Mouse (Mus musculus): ENCODE measurements around the gene Rapgef4. TPM values are rescaled to one million over a fixed set of nuclear protein-coding genes. Genes with fewer than 3 reads are reported as not detected.

Gene Rapgef4
- polyA plus RNA-seq, 1 experiment from 2014 or later, result 3.1 TPM

DNA sequence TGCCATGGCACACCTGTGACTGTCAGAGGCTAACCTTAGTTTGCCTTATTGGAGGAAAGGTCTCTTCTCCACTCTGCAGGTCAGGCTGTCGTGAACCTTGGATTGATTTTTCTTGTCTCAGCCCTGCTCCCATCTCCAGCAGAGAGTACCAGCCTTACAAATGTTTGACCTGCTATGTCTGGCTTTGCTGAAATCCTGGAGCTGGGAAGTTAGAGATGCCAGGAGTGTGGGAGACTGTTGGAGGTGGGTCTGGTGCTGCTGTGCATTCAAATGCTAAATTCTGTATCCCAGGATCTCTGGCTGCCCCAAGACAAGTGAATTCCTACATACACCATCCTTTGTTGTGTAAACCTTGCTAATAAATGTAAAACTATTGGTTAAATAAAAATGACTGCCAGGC is 37.7 kb downstream of the Rapgef4 start:
- no peak overlapping the region for H3K4me2 ChIP-seq
- H3K27me3 ChIP-seq, result no peaks in the 10 kb centered on the region
- no peaks in the 10 kb centered on the region for H3K4me1 ChIP-seq
- WGBS, result 86% methylated on average over 1 of the region's 1 CpGs
- no peak overlapping the region for H3K9ac ChIP-seq
- no peak for ATAC-seq (ENCODE audit: low FRiP score)
- no peak overlapping the region for H3K27ac ChIP-seq
- no peaks in the 10 kb centered on the region for H3K9me3 ChIP-seq
- H3K36me3 ChIP-seq (replicated peaks), result no peaks in the 10 kb centered on the region
- H3K4me3 ChIP-seq (replicated peaks), result no peak overlapping the region

GRCm38 (mm10) chr2:72020755-72021154 is 39.7 kb downstream of the Rapgef4 start:
- Histone ChIP-seq H3K9me3 (no peaks in the 10 kb centered on the region), H3K4me3 (replicated peaks) (no peak overlapping the region), H3K27me3 (no peaks in the 10 kb centered on the region), H3K9ac (no peak overlapping the region), H3K36me3 (replicated peaks) (no peaks in the 10 kb centered on the region), H3K4me2 (no peak overlapping the region), H3K27ac (no peak overlapping the region), H3K4me1 (no peaks in the 10 kb centered on the region)
- 95% methylated on average over 15 of the region's 15 CpGs for WGBS
- ATAC-seq (ENCODE audit: low FRiP score), result no peak

DNA sequence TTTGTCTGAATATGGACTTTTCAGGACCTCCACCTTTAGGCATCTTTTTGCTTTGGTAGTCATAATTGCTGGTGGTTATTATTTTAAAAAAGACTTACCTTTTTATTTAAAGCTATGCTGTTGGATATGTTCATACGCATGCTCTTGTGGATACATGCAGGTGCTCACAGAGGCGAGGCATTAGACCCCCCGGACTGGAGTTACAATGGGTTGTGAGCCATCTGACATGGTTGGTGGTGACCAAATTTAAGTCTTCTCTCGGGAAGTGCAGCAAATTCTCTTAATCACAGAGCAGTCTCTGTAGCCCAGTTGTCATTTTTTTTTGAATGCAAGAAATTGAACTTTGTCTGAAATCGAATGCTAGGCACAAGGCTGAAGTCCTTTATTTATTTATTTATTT is 40.4 kb downstream of the Rapgef4 start:
- Histone ChIP-seq H3K27ac (no peak overlapping the region), H3K9ac (no peak overlapping the region), H3K4me2 (no peak overlapping the region), H3K27me3 (no peaks in the 10 kb centered on the region), H3K4me3 (replicated peaks) (no peak overlapping the region), H3K4me1 (no peaks in the 10 kb centered on the region), H3K9me3 (no peaks in the 10 kb centered on the region), H3K36me3 (replicated peaks) (no peaks in the 10 kb centered on the region)
- no peak for ATAC-seq (ENCODE audit: low FRiP score)
- WGBS, result 84% methylated on average over 5 of the region's 5 CpGs

DNA sequence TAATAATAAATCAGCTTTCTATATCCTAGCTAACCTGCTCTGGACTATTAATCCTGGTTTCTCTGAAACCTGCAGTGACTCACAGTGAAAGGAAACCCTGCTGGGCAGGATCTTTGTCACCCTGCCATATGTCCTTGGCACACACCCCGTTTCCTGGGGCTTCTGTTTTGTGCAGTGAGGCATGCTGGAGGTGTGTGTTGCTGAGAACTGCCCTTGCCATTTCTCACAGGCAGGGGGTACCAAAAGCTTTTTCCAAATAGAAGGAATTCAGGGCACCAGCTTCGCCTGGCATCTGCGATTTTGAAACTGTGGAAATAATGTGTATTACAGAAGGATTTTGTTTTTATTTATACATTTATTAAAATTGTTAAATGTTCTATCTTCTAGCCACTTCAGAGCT is 40.8 kb downstream of the Rapgef4 start:
- 55% methylated on average over 3 of the region's 3 CpGs for WGBS

GRCm38 (mm10) chr2:72023791-72024190 is 42.8 kb downstream of the Rapgef4 start:
- WGBS, result 91% methylated on average over 5 of the region's 5 CpGs
- Histone ChIP-seq H3K27ac (no peak overlapping the region), H3K4me3 (replicated peaks) (no peak overlapping the region), H3K9ac (no peak overlapping the region), H3K4me2 (no peak overlapping the region), H3K9me3 (no peaks in the 10 kb centered on the region), H3K4me1 (no peaks in the 10 kb centered on the region), H3K36me3 (replicated peaks) (no peaks in the 10 kb centered on the region), H3K27me3 (no peaks in the 10 kb centered on the region)
- no peak for ATAC-seq (ENCODE audit: low FRiP score)

More for the DNA sequence above, 40.8 kb downstream of the Rapgef4 start:
- no peaks in the 10 kb centered on the region for H3K27me3 ChIP-seq
- H3K27ac ChIP-seq, result no peak overlapping the region
- H3K36me3 ChIP-seq (replicated peaks), result no peaks in the 10 kb centered on the region
- no peak for ATAC-seq (ENCODE audit: low FRiP score)
- no peak overlapping the region for H3K9ac ChIP-seq
- no peak overlapping the region for H3K4me3 ChIP-seq (replicated peaks)
- no peak overlapping the region for H3K4me2 ChIP-seq
- no peaks in the 10 kb centered on the region for H3K9me3 ChIP-seq
- no peaks in the 10 kb centered on the region for H3K4me1 ChIP-seq

DNA sequence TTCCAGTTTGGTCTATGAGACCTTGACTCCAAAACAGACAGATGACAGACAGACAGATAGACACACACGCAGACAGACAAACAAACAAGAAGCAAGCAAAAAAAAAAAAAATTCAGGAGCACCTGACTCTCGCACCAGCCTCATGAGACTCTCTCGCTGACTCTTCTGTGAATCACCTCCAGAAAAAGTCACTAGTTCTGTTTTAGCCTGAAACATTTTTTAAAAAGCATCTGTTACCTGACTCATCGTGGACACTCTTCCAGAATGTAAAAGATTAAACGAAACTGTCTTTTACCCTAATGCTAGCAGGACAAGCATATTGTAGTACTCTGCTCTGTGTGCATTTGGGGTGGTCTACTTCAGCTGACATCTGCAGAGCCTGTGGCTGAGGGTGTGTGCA is 44.6 kb downstream of the Rapgef4 start:
- H3K9ac ChIP-seq, result no peak overlapping the region
- no peak overlapping the region for H3K4me3 ChIP-seq (replicated peaks)
- no peaks in the 10 kb centered on the region for H3K9me3 ChIP-seq
- 88% methylated on average over 5 of the region's 5 CpGs for WGBS
- no peaks in the 10 kb centered on the region for H3K27me3 ChIP-seq
- ATAC-seq (ENCODE audit: low FRiP score), result no peak
- H3K27ac ChIP-seq, result no peak overlapping the region
- no peaks in the 10 kb centered on the region for H3K36me3 ChIP-seq (replicated peaks)
- H3K4me1 ChIP-seq, result no peaks in the 10 kb centered on the region
- H3K4me2 ChIP-seq, result no peak overlapping the region

- H3K4me1 ChIP-seq, result no peaks in the 10 kb centered on the region
- no peak overlapping the region for H3K27ac ChIP-seq
- no peak overlapping the region for H3K4me3 ChIP-seq (replicated peaks)
- H3K36me3 ChIP-seq (replicated peaks), result no peaks in the 10 kb centered on the region
- no peak overlapping the region for H3K4me2 ChIP-seq
- H3K9ac ChIP-seq, result no peak overlapping the region
- no peaks in the 10 kb centered on the region for H3K27me3 ChIP-seq
- H3K9me3 ChIP-seq, result no peaks in the 10 kb centered on the region
- no peak for ATAC-seq (ENCODE audit: low FRiP score)
- 97% methylated on average over 1 of the region's 1 CpGs for WGBS
Measured at GRCm38 (mm10) chr2:72026506-72026905, 45.5 kb downstream of the Rapgef4 start.

GRCm38 (mm10) chr2:72029081-72029480 is 48.0 kb downstream of the Rapgef4 start:
- Histone ChIP-seq H3K4me2 (no peak overlapping the region), H3K9me3 (no peaks in the 10 kb centered on the region), H3K9ac (no peak overlapping the region), H3K4me1 (no peaks in the 10 kb centered on the region), H3K4me3 (replicated peaks) (no peak overlapping the region), H3K36me3 (replicated peaks) (no peaks in the 10 kb centered on the region), H3K27ac (no peak overlapping the region), H3K27me3 (no peaks in the 10 kb centered on the region)
- ATAC-seq (ENCODE audit: low FRiP score), result no peak
- WGBS, result 81% methylated on average over 1 of the region's 1 CpGs

GRCm38 (mm10) chr2:72029586-72030144 is 48.6 kb downstream of the Rapgef4 start:
- no peak overlapping the region for H3K4me2 ChIP-seq
- H3K36me3 ChIP-seq (replicated peaks), result no peaks in the 10 kb centered on the region
- 88% methylated on average over 5 of the region's 5 CpGs for WGBS

GRCm38 (mm10) chr2:72031717-72032116 is 50.7 kb downstream of the Rapgef4 start:
- Histone ChIP-seq H3K4me1 (no peaks in the 10 kb centered on the region), H3K27ac (no peak overlapping the region), H3K9ac (no peak overlapping the region), H3K27me3 (peaks cover 4% of the 10 kb centered on the region), H3K36me3 (replicated peaks) (no peaks in the 10 kb centered on the region), H3K4me3 (replicated peaks) (no peak overlapping the region), H3K9me3 (no peaks in the 10 kb centered on the region), H3K4me2 (no peak overlapping the region)
- 73% methylated on average over 5 of the region's 5 CpGs for WGBS
- ATAC-seq (ENCODE audit: low FRiP score), result no peak

More at GRCm38 (mm10) chr2:72029586-72030144, 48.6 kb downstream of the Rapgef4 start:
- Histone ChIP-seq H3K9me3 (no peaks in the 10 kb centered on the region), H3K27ac (no peak overlapping the region), H3K27me3 (no peaks in the 10 kb centered on the region), H3K9ac (no peak overlapping the region), H3K4me3 (replicated peaks) (no peak overlapping the region), H3K4me1 (no peaks in the 10 kb centered on the region)
- ATAC-seq (ENCODE audit: low FRiP score), result no peak

DNA sequence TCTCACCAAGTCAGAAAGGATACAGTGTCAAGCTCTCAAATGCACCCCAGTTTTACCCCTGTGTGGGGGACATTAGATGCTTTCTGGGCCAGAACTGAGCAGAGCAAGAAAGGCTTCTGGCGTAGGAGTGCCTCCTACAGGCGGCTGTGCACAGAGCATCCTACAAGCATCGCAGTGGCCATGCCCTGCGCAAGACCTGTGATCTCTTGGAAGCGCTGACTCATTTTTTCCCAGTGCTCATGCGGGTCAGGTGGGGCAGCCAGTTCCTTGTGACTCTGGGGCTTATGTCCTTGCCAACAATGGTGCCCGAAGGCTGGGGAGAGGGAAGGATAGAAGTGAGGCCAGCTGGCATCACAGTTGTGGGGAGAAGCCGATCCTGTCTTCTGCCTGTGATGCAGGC is 54.6 kb downstream of the Rapgef4 start:
- Histone ChIP-seq H3K9me3 (no peaks in the 10 kb centered on the region), H3K27me3 (peaks cover 4% of the 10 kb centered on the region), H3K4me1 (peaks cover 15% of the 10 kb centered on the region; the same call in 1 of the 2 replicates), H3K4me3 (replicated peaks) (no peak overlapping the region), H3K27ac (no peak overlapping the region), H3K9ac (no peak overlapping the region), H3K36me3 (replicated peaks) (no peaks in the 10 kb centered on the region), H3K4me2 (no peak overlapping the region)
- 54% methylated on average over 8 of the region's 8 CpGs for WGBS
- no peak for ATAC-seq (ENCODE audit: low FRiP score)

DNA sequence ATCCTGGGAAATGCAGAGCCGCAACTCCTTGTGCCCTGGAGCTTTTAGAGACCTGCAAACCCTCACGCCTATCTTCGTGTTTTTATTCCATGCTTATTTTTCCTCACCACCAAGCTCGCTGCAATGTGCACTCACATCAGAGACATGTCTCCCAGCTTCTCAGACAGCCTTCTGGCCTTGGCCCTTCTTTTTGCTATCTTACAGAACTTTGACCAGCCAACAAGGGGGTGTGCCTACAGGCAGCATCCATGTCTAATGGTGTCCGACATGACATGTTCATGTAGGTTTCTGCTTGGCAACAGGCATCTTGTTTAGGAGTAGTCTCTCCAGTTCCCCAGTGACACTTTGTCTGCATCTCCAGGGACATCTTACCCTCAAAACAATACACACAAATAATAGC is 56.3 kb downstream of the Rapgef4 start:
- Histone ChIP-seq H3K36me3 (replicated peaks) (no peaks in the 10 kb centered on the region), H3K27me3 (peaks cover 4% of the 10 kb centered on the region), H3K27ac (no peak overlapping the region), H3K9me3 (no peaks in the 10 kb centered on the region), H3K4me3 (replicated peaks) (no peak overlapping the region), H3K4me2 (no peak overlapping the region), H3K9ac (no peak overlapping the region), H3K4me1 (peaks cover 15% of the 10 kb centered on the region; the same call in 1 of the 2 replicates)
- 89% methylated on average over 5 of the region's 5 CpGs for WGBS
- ATAC-seq (ENCODE audit: low FRiP score), result no peak

DNA sequence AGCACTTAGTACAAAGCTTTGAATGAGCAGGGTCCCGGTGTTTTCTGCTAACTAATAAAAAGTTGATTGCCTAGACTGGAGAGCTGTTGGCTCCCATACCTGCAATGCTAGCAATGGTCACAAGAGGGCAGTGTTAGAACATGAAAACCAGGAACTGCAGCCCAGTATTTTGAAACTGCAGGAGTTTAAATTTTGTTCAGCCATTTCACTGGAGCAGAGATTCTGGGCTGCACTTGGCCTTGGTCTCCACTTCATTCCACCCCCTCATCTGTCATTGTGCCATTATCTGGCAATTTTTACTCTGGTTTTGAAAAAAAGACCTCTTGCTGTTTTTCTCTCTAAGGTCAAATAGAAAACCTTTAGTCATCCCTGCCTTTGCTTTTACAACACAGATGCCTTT is 57.2 kb downstream of the Rapgef4 start:
- Histone ChIP-seq H3K4me1 (peaks cover 15% of the 10 kb centered on the region; the same call in 1 of the 2 replicates), H3K27me3 (peaks cover 4% of the 10 kb centered on the region), H3K4me3 (replicated peaks) (no peak overlapping the region), H3K4me2 (no peak overlapping the region), H3K9ac (no peak overlapping the region), H3K9me3 (no peaks in the 10 kb centered on the region), H3K27ac (no peak overlapping the region), H3K36me3 (replicated peaks) (no peaks in the 10 kb centered on the region)
- peak; percentile 14; the same call in 1 of the 2 replicates for ATAC-seq (ENCODE audit: low FRiP score)
- 20% methylated on average over 1 of the region's 1 CpGs for WGBS

Data from forebrain, embryonic 12.5 days (tissue).